ENCODE assay signal across 8 mouse cellular contexts in genomic region chr9:103305332-103306041, GRCm38 (mm10). TPM values are rescaled to one million over a fixed set of nuclear protein-coding genes. Genes with fewer than 3 reads are reported as not detected.
DNase-seq lines count a peak whose midpoint lies in the region; ATAC-seq and TF ChIP-seq lines count a peak whose summit lies in the region.

No protein-coding gene starts in this region.

- H3K4me3 ChIP-seq in heart, embryonic 15.5 days = peak overlapping the region; percentile 89
- H3K4me3 ChIP-seq in forebrain, embryonic 15.5 days = peak overlapping the region; percentile 97
- H3K4me3 ChIP-seq in liver, adult 2 months (ENCODE audit: insufficient read depth, low read depth, low read length) = peak overlapping the region; percentile 91

- H3K4me2 ChIP-seq in heart, embryonic 15.5 days = peak overlapping the region; percentile 86
- H3K4me2 ChIP-seq in forebrain, embryonic 15.5 days (replicated peaks) = peak overlapping the region; percentile 79

- TF ChIP-seq CTCF in liver, adult 2 months (IDR thresholded peaks at IDR 0.05; ENCODE audit: low read depth, low read length) = no peak

- WGBS in heart, embryonic 15.5 days = under 1% methylated on average over 38 of the region's 40 CpGs
- under 1% methylated on average over 40 of the region's 40 CpGs for WGBS in forebrain, embryonic 15.5 days
- 2% methylated on average over 40 of the region's 40 CpGs for WGBS in liver, adult 2 months

- peak overlapping the region; percentile 88 for H3K9ac ChIP-seq in heart, embryonic 15.5 days
- H3K9ac ChIP-seq in forebrain, embryonic 15.5 days (replicated peaks) = peak overlapping the region; percentile 80
- peak overlapping the region; percentile 70 for H3K9ac ChIP-seq in liver, adult 2 months (ENCODE audit: low read depth, low read length)

- DNase-seq in heart, postnatal 4 days = no peak
- DNase-seq in 3T3-L1 (ENCODE audit: low read depth, low spot score) = peak; percentile 50
- DNase-seq in R1 (ENCODE audit: low read depth, low spot score) = peak; percentile 72
- no peak for DNase-seq in liver, adult 2 months (ENCODE audit: extremely low read depth, low read depth, low spot score)
- DNase-seq in ovary, postnatal 10 days (ENCODE audit: low spot score) = peak; percentile 37
- no peak for DNase-seq in gastrocnemius, postnatal 14 days

- intact Hi-C loops in gastrocnemius, postnatal 14 days (cut with DNase I; ENCODE audit: low total_unique reads) = no loop called here

- H3K4me1 ChIP-seq in heart, embryonic 15.5 days (replicated peaks) = peaks cover 22% of the 10 kb centered on the region
- H3K4me1 ChIP-seq in forebrain, embryonic 15.5 days = peaks cover 28% of the 10 kb centered on the region
- H3K4me1 ChIP-seq in liver, adult 2 months (ENCODE audit: control insufficient read depth, insufficient read depth, low read length) = peaks cover 2% of the 10 kb centered on the region; the same call in 1 of the 2 replicates

- H3K36me3 ChIP-seq in heart, embryonic 15.5 days = peaks cover 29% of the 10 kb centered on the region
- peaks cover 14% of the 10 kb centered on the region for H3K36me3 ChIP-seq in forebrain, embryonic 15.5 days
- H3K36me3 ChIP-seq in liver, adult 2 months (ENCODE audit: control insufficient read depth, insufficient read depth, low read length) = peaks cover 9% of the 10 kb centered on the region; the same call in 1 of the 2 replicates

- TF ChIP-seq POLR2A in liver, adult 2 months (IDR thresholded peaks at IDR 0.05; ENCODE audit: extremely low read depth, insufficient read depth, low read length) = no peak

- H3K9me3 ChIP-seq in heart, embryonic 15.5 days (replicated peaks) = no peaks in the 10 kb centered on the region
- no peaks in the 10 kb centered on the region for H3K9me3 ChIP-seq in forebrain, embryonic 15.5 days

- H3K27me3 ChIP-seq in heart, embryonic 15.5 days = no peaks in the 10 kb centered on the region
- H3K27me3 ChIP-seq in forebrain, embryonic 15.5 days = no peaks in the 10 kb centered on the region
- no peaks in the 10 kb centered on the region for H3K27me3 ChIP-seq in liver, adult 2 months (ENCODE audit: control insufficient read depth, insufficient read depth, low read length)

- H3K27ac ChIP-seq in heart, embryonic 15.5 days = peak overlapping the region; percentile 73
- peak overlapping the region; percentile 51; the same call in 1 of the 2 replicates for H3K27ac ChIP-seq in forebrain, embryonic 15.5 days (replicated peaks)
- H3K27ac ChIP-seq in liver, adult 2 months (replicated peaks; ENCODE audit: insufficient read depth, low read depth, low read length) = no peak overlapping the region

- ATAC-seq in heart, embryonic 15.5 days (replicated peaks; ENCODE audit: insufficient number of reproducible peaks, insufficient read depth, low FRiP score, low read depth) = peak; percentile 71
- ATAC-seq in forebrain, embryonic 15.5 days (replicated peaks) = peak; percentile 74

- no peaks in the 10 kb centered on the region for H3K79me2 ChIP-seq in liver, adult 2 months (ENCODE audit: control insufficient read depth, insufficient read depth, low read length)

RNA-seq across cellular contexts. Expression of gene Topbp1, which starts 0.5 kb away (rescaled TPM):
- polyA plus RNA-seq in heart, embryonic 15.5 days (2015; fragmentation: Nextera tagmentation; extraction: Ambion mirVana) = 36.6 and 41.1 TPM in 2 replicates
- total RNA-seq in heart, postnatal 4 days (2021) = 10 to 100 TPM; 58.6 to 65.2 TPM
- polyA plus RNA-seq in forebrain, embryonic 15.5 days (2015; fragmentation: Nextera tagmentation; extraction: Ambion mirVana) = 38.4 and 38.5 TPM in 2 replicates
- total RNA-seq in liver, adult 2 months (2014; rRNA removed) = 7.9 and 8.4 TPM in 2 replicates
- 1.9 and 2.3 TPM in 2 replicates for polyA plus RNA-seq in liver, adult 2 months (2012; rRNA removed)
- 10 to 100 TPM in 1 of 2 experiments, 1 to 10 TPM in 1; 8.6 to 10.0 TPM for total RNA-seq in gastrocnemius, postnatal 14 days (2021)

RNA-seq across cellular contexts. Expression of gene 1300017J02Rik, which starts 0.6 kb away (rescaled TPM):
- 1.5 and 1.7 TPM in 2 replicates for polyA plus RNA-seq in heart, embryonic 15.5 days (2015; fragmentation: Nextera tagmentation; extraction: Ambion mirVana)
- under 1 TPM; 0.23 to 0.48 TPM for total RNA-seq in heart, postnatal 4 days (2021)
- polyA plus RNA-seq in forebrain, embryonic 15.5 days (2015; fragmentation: Nextera tagmentation; extraction: Ambion mirVana) = 1.4 and 1.6 TPM in 2 replicates
- total RNA-seq in liver, adult 2 months (2014; rRNA removed) = 600 and 608 TPM in 2 replicates
- 267 and 288 TPM in 2 replicates for polyA plus RNA-seq in liver, adult 2 months (2012; rRNA removed)
- total RNA-seq in gastrocnemius, postnatal 14 days (2021) = under 1 TPM; 0.12 to 0.91 TPM

Comparison
In these comparisons a context has a peak if more than half of its experiments do, and no peak if none do; other contexts are left out.
1. DNase-seq: peak in 3T3-L1 (single experiment), R1 (single experiment) and ovary, postnatal 10 days (single experiment); none in heart, postnatal 4 days (single experiment), liver, adult 2 months (single experiment) and gastrocnemius, postnatal 14 days (single experiment).
2. RNA of gene 1300017J02Rik, which starts 0.6 kb away (total RNA-seq): 600 to 608 TPM in liver, adult 2 months; 0.12 to 0.91 TPM in gastrocnemius, postnatal 14 days and 0.23 to 0.48 TPM in heart, postnatal 4 days; every median in the first group is over 100 times any median in the second.
3. Peak in every context shown above with its lines, with median percentiles within 50 percentile points of each other: H3K4me3 ChIP-seq and H3K9ac ChIP-seq.